Mouse (Mus musculus): ENCODE results near the gene Bdp1. TPM values are rescaled to one million over a fixed set of nuclear protein-coding genes. Genes with fewer than 3 reads are reported as not detected.

Gene Bdp1
- 15.6 and 17.1 TPM in 2 replicates for polyA plus RNA-seq (2012; rRNA removed)

DNA sequence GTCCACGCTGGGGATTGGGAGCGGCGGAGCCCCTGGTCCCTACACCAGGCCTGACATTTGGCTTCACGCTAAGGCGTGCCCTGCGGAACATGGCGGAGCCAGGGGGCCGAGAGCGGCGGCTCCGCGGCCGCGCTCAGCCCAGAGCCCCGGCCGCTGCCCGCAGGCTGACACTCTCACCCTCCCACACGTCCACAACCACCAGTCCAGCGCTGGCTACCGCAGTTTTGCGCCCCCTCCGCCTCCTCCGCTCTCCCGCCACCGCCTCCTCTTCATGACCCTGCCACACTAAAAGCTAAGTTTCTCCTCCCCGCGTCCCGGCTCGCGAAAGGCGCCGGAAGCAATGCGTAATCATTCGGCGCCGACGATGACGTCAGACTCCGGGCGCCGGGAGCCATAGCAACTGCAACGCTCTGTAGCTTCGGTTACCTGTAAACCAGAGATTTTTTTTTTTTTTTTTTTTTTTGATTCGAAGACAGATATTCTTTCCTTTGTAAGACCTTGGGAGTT is at the start of gene Bdp1:
Bdp1 (minus strand) TSS at position 323 of the 507 bp plus-strand sequence.

DNA sequence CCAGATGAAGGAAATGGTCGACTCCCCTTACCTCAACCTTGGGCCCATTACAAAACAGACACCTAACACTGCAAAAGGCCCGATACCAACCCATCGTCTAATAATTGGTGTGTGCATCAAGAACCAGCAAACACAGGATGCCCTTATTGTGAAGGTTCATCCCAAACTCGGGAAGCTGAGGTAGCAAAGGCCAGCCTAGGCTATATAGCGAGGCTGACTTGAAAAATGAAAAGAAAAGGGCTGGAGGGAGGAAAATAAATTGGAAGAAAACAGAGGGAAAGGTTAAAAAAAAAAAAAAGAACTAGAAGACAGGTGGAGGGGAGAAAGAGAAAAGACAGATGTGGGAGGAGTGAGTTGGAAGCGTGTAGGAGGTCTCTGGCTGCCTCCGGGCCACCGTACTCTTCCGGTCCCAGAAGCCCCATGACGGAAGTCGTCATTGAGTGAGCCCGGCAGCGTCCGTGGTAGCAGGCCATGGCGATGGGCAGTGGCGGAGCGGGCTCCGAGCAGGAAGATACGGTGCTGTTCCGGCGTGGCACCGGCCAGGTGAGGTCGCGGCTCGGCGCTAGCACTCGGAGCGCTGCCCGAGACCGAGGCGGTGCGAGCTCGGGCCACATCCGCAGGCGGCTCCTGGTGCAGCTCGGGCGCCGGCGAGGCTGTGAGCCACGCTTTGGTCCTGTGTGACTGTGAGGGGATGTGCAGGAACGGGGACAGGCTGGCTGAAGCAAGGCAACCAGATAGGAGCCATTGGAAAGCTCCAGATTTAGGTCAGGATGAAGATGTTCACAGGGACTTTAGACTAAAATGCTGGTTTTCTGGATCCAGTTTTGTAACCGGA is 20.8 kb upstream of the Bdp1 start, which contains the start of gene Smn1:
Smn1 (plus strand) TSS at position 430 of the 835 bp plus-strand sequence.

DNA sequence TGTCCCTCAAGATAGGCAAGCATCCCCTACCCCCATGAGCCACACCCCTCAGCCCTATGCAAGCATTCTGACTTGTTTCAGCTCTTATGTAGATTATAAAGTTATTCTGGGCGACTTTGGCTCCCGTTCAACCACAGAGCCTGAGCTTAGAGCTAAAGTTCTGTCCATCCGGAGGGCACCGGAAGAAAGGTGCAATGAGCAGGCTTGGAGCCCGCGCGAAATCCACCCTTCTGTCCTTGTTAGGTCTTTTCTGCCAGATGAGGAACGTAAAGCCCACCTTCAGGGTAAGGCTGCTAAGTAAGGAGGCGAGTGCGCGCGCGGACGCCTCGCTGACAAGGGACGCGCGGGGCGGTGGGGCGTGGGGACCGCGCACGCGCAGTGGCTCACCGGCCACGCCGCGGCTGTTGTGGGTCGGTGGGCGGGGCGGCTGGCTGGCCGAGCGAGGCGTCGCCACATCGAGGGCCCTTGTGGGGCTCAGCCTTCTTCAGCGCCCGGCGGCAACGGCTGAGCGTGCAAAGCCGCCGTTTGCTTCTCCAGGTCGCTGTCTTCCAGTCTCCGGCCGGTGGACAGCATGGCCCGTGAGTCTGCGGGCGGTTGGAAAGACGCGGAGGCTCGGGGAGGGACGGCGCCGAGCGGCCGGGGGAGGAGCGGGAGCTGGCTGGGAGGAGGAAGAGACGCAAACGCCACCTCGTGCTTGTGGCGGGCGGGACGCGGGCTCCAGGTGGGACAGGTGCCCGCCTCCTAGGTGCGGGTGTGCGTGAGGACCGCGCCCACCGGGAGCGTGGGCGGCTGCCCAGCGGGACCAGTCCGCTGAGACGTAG is 4.0 kb upstream of the Bdp1 start, which contains the start of gene Serf1:
Serf1 (plus strand) TSS at position 361 of the 821 bp plus-strand sequence.

DNA sequence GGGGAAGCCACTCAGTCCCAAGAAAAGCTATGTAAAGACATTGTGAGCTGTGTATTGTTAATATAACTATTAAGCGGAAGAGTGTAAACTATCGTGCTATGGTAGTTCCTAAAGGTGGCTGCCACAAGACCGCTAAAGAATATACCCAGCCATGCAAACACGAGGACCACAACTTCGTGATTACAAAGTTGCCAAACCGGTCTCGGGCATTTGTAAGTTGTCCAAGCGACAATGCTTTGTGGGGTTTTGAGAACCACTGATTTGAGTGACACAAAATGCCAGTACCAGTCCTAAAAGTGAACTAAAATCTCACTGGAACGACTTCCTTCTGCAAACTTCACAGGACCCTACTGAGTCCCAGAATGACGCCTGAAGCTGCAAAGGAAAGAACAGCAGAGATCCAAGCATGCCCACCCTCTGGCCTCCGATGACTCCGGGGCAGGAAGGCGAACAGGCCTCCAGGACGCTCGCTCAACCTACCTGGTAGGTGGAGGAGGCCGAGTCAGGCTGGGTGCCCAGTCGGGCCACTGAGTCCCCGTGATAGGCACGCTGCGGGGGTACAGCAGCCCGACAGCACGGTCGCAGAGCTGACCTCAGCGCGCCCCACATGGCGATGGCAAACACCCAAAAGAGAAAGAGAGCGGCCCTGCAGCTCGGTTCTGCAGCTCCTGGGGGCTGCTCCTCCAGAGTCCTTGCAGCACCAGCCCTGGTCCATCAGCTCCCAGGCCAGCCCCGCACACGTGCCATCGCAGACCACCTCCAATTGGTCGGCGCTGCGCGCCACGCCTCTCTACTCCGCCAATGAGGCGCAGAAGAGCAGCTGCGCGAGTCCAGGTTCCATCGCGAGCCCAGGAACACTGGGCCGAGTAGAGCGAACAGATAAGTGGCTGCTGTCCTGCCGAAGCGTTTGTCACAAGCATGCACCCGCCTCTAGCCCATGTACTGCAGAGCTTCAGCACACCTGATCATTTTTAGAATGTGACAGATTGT is 88.7 kb downstream of the Bdp1 start, which contains the start of gene Mccc2:
Mccc2 (minus strand) TSS at position 734 of the 990 bp plus-strand sequence.

Other genes starting within 250 kb of the Bdp1 start
- gene Cartpt, start 203.0 kb downstream of the Bdp1 start, polyA plus RNA-seq (2012; rRNA removed), result 10.3 and 24.4 TPM in 2 replicates
- 22.2 and 24.9 TPM in 2 replicates for gene Mccc2, start 88.4 kb downstream of the Bdp1 start, polyA plus RNA-seq (2012; rRNA removed)
- 131 and 202 TPM in 2 replicates for gene Serf1, start 3.9 kb upstream of the Bdp1 start, polyA plus RNA-seq (2012; rRNA removed)
- 73.7 and 78.6 TPM in 2 replicates for gene Smn1, start 20.8 kb upstream of the Bdp1 start, polyA plus RNA-seq (2012; rRNA removed)
- 0.42 and 0.46 TPM in 2 replicates for gene Naip2, start 98.0 kb upstream of the Bdp1 start, polyA plus RNA-seq (2012; rRNA removed)
- 0.32 and 0.46 TPM in 2 replicates for gene Naip5, start 142.3 kb upstream of the Bdp1 start, polyA plus RNA-seq (2012; rRNA removed)
- 0.29 and 0.31 TPM in 2 replicates for gene Naip6, start 213.6 kb upstream of the Bdp1 start, polyA plus RNA-seq (2012; rRNA removed)